Mouse (Mus musculus) kidney, postnatal 4 days (tissue): ENCODE data around the gene Ank2.
A peak's percentile ranks its signal among the peaks of the same experiment; 100 is the strongest.

Source experiments
- DNase-seq, 2 experiments: peaks; one replicate each; pipeline ENCODE4 v3.0.0; 2021; ENCODE audit warnings: mixed read lengths in 2 of 2

The Ank2 gene

GRCm38 (mm10) chr3:126973551-126973950 lies 525.6 kb downstream of the Ank2 start:
- DNase-seq: no peak

- no peak for DNase-seq
Measured at GRCm38 (mm10) chr3:126971531-126971930, 527.6 kb downstream of the Ank2 start.

GRCm38 (mm10) chr3:126968721-126969120 lies 530.4 kb downstream of the Ank2 start:
- DNase-seq: no peak

GRCm38 (mm10) chr3:126965767-126966166 lies 533.4 kb downstream of the Ank2 start:
- no peak for DNase-seq

- DNase-seq: no peak
Measured at GRCm38 (mm10) chr3:126962326-126962725, 536.8 kb downstream of the Ank2 start.

- no peak for DNase-seq
Measured at GRCm38 (mm10) chr3:126952698-126953097, 546.5 kb downstream of the Ank2 start.

- DNase-seq: no peak
Measured at GRCm38 (mm10) chr3:126946591-126946990, 552.6 kb downstream of the Ank2 start.

- no peak for DNase-seq
Measured at GRCm38 (mm10) chr3:126944838-126945237, 554.3 kb downstream of the Ank2 start.

- no peak for DNase-seq
Measured at GRCm38 (mm10) chr3:126944081-126944480, 555.1 kb downstream of the Ank2 start.

GRCm38 (mm10) chr3:126940452-126940851 lies 558.7 kb downstream of the Ank2 start:
- no peak for DNase-seq

GRCm38 (mm10) chr3:126931884-126932506 lies 567.2 kb downstream of the Ank2 start:
- peak; percentile 44 to 58 for DNase-seq

- peak in 1 of 2 experiments; percentile 8 for DNase-seq
Measured at GRCm38 (mm10) chr3:126923575-126924382, 575.4 kb downstream of the Ank2 start.

- no peak for DNase-seq
Measured at GRCm38 (mm10) chr3:126921941-126922340, 577.2 kb downstream of the Ank2 start.

- no peak for DNase-seq
Measured at GRCm38 (mm10) chr3:126920296-126920695, 578.9 kb downstream of the Ank2 start.

- no peak for DNase-seq
Measured at GRCm38 (mm10) chr3:126918805-126919473, 580.2 kb downstream of the Ank2 start.

- no peak for DNase-seq
Measured at GRCm38 (mm10) chr3:126916381-126916780, 582.8 kb downstream of the Ank2 start.

- peak; percentile 47 to 65 for DNase-seq
Measured at GRCm38 (mm10) chr3:126903543-126903942, 595.6 kb downstream of the Ank2 start.

- no peak for DNase-seq
Measured at GRCm38 (mm10) chr3:126886644-126887043, 612.5 kb downstream of the Ank2 start.

- DNase-seq: no peak
Measured at GRCm38 (mm10) chr3:126886090-126886489, 613.1 kb downstream of the Ank2 start.

GRCm38 (mm10) chr3:126878233-126878632 lies 620.9 kb downstream of the Ank2 start:
- no peak for DNase-seq
